Mouse (Mus musculus) hindbrain, embryonic 10.5 days (tissue): ENCODE measurements around the gene 4933405L10Rik. TPM values are rescaled to one million over a fixed set of nuclear protein-coding genes. Genes with fewer than 3 reads are reported as not detected.
A peak's percentile ranks its signal among the peaks of the same experiment; 100 is the strongest.

Experiments
- DNase-seq: peaks from one replicate; pipeline ENCODE4 v3.0.0-alpha.2; 2017; ENCODE audit warnings: low spot score
- H3K27ac ChIP-seq: fragments of 300-500 bp; sonication (generic); 2 replicates; pipeline ENCODE4 v1.5.1; 2016; ENCODE audit warnings: mild to moderate bottlenecking, moderate library complexity
- H3K27me3 ChIP-seq: fragments of 300-500 bp; sonication (generic); 2 replicates; pipeline ENCODE4 v1.6.1; 2016; ENCODE audit warnings: mild to moderate bottlenecking; ENCODE audit not compliant: poor library complexity, insufficient read depth, severe bottlenecking
- H3K36me3 ChIP-seq: fragments of 300-500 bp; sonication (generic); 2 replicates; pipeline ENCODE4 v1.6.1; 2016; ENCODE audit warnings: mild to moderate bottlenecking, moderate library complexity
- H3K4me1 ChIP-seq: fragments of 300-500 bp; sonication (generic); replicated peaks from 2 replicates; pipeline ENCODE4 v1.6.1; 2016; ENCODE audit warnings: mild to moderate bottlenecking
- H3K4me3 ChIP-seq: fragments of 300-500 bp; sonication (generic); 2 replicates; pipeline ENCODE4 v1.5.1; 2016; ENCODE audit warnings: mild to moderate bottlenecking, moderate library complexity
- H3K9me3 ChIP-seq: fragments of 300-500 bp; sonication (generic); 2 replicates; pipeline ENCODE4 v1.6.1; 2016; ENCODE audit warnings: mild to moderate bottlenecking, moderate library complexity
- WGBS: fragments of 180-500 bp; shearing (Covaris S2); methylation state at CpG from one replicate; pipeline ENCODE4 v1.1.7; 2016; 5-methylcytosine and 5-hydroxymethylcytosine counted together
- polyA plus RNA-seq: library from polyadenylated mRNA; unstranded; fragments of >200 nt; fragmentation: Nextera tagmentation; extraction: Ambion mirVana; gene quantifications from 2 replicates; pipeline ENCODE4 v1.2.1, GENCODE M21; 2016

The 4933405L10Rik gene
- polyA plus RNA-seq, 1 experiment from 2014 or later = 0.14 TPM

DNA sequence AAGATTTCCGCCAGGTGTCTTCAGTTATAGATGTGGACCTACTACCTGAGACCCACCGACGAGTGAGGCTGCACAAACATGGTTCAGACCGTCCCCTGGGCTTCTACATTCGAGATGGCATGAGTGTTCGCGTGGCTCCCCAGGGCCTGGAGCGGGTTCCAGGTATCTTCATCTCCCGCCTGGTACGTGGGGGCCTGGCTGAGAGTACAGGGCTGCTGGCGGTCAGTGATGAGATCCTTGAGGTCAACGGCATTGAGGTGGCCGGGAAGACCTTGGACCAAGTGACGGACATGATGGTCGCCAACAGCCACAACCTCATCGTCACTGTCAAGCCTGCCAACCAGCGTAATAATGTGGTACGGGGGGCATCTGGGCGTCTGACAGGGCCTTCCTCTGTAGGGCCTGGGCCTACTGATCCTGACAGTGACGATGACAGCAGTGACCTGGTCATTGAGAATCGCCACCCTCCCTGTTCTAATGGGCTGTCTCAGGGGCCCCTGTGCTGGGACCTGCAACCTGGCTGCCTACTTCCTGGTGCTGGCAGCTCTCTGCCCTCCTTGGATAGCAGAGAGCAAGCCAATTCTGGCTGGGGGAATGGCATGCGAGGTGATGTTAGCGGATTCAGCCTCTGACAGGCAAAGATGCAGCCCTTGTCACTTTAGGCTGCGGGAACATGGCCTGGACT lies 4.6 kb upstream of the 4933405L10Rik start:
- Histone ChIP-seq H3K27me3 (no peaks in the 10 kb centered on the region), H3K4me3 (peak overlapping the region; percentile 68; the same call in 1 of the 2 replicates), H3K4me1 (peaks cover 47% of the 10 kb centered on the region), H3K9me3 (no peaks in the 10 kb centered on the region), H3K36me3 (peaks cover 51% of the 10 kb centered on the region), H3K27ac (no peak overlapping the region)
- DNase-seq = no peak
- 93% methylated on average over 24 of the region's 24 CpGs for WGBS

DNA sequence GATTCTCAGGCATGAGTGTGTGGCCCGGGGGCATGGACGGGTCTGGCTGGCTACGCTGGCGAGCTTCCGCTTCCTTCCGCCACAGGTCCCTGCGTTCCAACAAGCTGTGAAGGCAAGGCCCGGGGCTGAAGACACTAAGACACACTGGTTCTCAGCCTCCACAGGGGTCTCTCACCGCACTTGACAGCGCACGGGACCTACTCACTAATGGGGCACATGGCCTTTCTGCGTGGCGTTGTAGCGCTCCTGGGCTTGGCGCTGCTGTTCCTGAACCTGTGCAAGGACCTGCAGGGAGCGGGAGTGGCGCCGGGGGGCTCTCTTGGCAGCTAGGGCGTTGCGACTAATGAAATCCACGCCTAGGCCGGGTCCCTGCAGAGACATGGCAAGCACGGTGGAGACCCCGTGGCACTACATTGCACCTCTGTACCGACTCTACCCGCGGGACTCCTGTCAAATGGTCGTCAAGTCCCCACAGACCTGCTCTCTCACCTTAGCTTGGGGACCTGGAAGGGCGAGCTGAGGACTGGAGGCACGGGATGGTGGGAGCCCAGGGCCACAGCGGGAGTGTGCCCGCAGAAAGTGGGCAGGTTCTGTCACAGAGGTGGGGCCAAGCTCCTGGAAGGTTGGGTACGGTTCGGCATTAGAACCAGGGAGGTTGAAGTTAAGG lies 3.2 kb upstream of the 4933405L10Rik start:
- 95% methylated on average over 34 of the region's 34 CpGs for WGBS
- no peak for DNase-seq
- Histone ChIP-seq H3K4me1 (peaks cover 51% of the 10 kb centered on the region), H3K27me3 (no peaks in the 10 kb centered on the region), H3K36me3 (peaks cover 38% of the 10 kb centered on the region), H3K9me3 (no peaks in the 10 kb centered on the region), H3K4me3 (no peak overlapping the region), H3K27ac (no peak overlapping the region)

- no peak overlapping the region for H3K27ac ChIP-seq
- H3K4me3 ChIP-seq = no peak overlapping the region
- 91% methylated on average over 6 of the region's 6 CpGs for WGBS
- peaks cover 34% of the 10 kb centered on the region for H3K36me3 ChIP-seq
- H3K9me3 ChIP-seq = no peaks in the 10 kb centered on the region
- peaks cover 44% of the 10 kb centered on the region for H3K4me1 ChIP-seq
- no peaks in the 10 kb centered on the region for H3K27me3 ChIP-seq
- no peak for DNase-seq
Observed at GRCm38 (mm10) chr8:105704955-105705354, 2.5 kb upstream of the 4933405L10Rik start.

GRCm38 (mm10) chr8:105706426-105706825 lies 1.0 kb upstream of the 4933405L10Rik start:
- peaks cover 37% of the 10 kb centered on the region for H3K4me1 ChIP-seq
- no peak for DNase-seq
- H3K4me3 ChIP-seq = peak overlapping the region; percentile 86
- H3K27me3 ChIP-seq = no peaks in the 10 kb centered on the region
- peak overlapping the region; percentile 94; the same call in 1 of the 2 replicates for H3K27ac ChIP-seq
- H3K36me3 ChIP-seq = peaks cover 34% of the 10 kb centered on the region
- 80% methylated on average over 12 of the region's 12 CpGs for WGBS
- no peaks in the 10 kb centered on the region for H3K9me3 ChIP-seq

DNA sequence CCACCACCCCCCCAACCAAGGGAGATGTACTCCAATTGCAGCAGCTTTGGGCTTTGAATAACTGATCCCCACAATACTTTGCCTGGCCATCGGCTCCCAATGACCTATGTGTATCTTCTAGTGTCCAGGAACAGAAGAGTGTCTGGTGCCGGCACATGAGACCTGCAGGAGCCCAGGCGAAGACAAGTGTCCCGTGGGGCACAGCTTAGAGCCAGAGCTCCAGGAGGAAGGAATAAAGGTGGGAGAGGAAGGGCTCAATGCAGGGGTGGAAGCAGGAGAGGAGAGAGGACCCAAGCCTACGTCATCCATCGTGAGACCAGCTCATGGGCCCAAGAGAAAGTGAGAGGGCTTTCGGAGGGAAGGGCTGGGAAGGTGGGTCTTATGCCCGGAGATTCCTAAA lies 1.2 kb downstream of the 4933405L10Rik start:
- H3K4me1 ChIP-seq = peaks cover 24% of the 10 kb centered on the region
- peaks cover 21% of the 10 kb centered on the region for H3K36me3 ChIP-seq
- no peak for DNase-seq
- WGBS = 94% methylated on average over 8 of the region's 8 CpGs
- no peak overlapping the region for H3K4me3 ChIP-seq
- H3K9me3 ChIP-seq = no peaks in the 10 kb centered on the region
- H3K27me3 ChIP-seq = no peaks in the 10 kb centered on the region
- no peak overlapping the region for H3K27ac ChIP-seq

GRCm38 (mm10) chr8:105709317-105709716 lies 1.9 kb downstream of the 4933405L10Rik start:
- H3K4me3 ChIP-seq = no peak overlapping the region
- H3K4me1 ChIP-seq = peaks cover 24% of the 10 kb centered on the region
- no peaks in the 10 kb centered on the region for H3K9me3 ChIP-seq
- no peaks in the 10 kb centered on the region for H3K27me3 ChIP-seq
- H3K36me3 ChIP-seq = peaks cover 14% of the 10 kb centered on the region
- WGBS = 77% methylated on average over 14 of the region's 14 CpGs
- no peak for DNase-seq
- no peak overlapping the region for H3K27ac ChIP-seq

DNA sequence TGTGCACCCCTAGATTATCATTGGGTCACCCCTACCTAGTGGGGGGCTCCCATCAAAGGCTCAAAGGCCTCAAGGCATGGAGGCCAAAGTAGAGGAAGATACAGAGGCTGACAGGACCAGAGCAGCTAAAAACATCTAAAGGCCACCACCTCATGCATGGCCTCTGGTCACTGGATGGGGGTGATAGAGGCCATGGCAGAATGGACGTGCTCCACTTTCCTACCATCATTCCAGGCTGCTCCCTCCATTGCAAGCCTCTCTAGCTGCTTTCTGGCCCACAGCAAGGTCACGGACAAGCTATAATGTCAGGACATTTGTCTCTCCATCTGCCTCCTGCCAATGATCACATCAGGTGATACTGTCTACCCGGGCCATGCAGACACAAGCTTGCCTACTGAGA lies 4.8 kb downstream of the 4933405L10Rik start:
- Histone ChIP-seq H3K27me3 (no peaks in the 10 kb centered on the region), H3K9me3 (no peaks in the 10 kb centered on the region), H3K4me3 (no peak overlapping the region), H3K27ac (no peak overlapping the region), H3K4me1 (peaks cover 10% of the 10 kb centered on the region), H3K36me3 (peaks cover 21% of the 10 kb centered on the region)
- DNase-seq = no peak
- 83% methylated on average over 3 of the region's 3 CpGs for WGBS

DNA sequence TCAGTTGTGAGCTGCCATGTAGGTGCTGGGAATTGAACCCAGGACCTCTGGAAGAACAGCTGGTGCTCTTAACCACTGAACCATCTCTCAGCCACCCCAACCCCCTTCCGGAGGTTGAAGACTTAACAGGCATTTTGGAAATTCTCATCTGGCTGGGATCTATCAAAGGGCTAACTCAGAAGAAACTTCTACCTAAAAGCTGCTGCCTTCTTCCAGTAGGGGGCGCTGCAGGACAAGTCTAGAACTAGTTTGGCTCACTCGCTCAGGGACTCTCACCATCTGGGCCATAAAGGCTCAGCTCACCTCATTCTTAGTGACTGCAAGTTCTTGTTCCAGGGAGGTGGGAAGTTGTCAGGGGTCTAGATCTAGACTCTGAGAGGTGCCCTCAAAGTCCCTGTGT lies 6.7 kb downstream of the 4933405L10Rik start:
- Histone ChIP-seq H3K4me1 (no peaks in the 10 kb centered on the region), H3K4me3 (no peak overlapping the region), H3K27me3 (no peaks in the 10 kb centered on the region), H3K27ac (no peak overlapping the region), H3K36me3 (peaks cover 32% of the 10 kb centered on the region), H3K9me3 (no peaks in the 10 kb centered on the region)
- DNase-seq = peak; percentile 85
- WGBS = 10% methylated on average over 3 of the region's 3 CpGs

DNA sequence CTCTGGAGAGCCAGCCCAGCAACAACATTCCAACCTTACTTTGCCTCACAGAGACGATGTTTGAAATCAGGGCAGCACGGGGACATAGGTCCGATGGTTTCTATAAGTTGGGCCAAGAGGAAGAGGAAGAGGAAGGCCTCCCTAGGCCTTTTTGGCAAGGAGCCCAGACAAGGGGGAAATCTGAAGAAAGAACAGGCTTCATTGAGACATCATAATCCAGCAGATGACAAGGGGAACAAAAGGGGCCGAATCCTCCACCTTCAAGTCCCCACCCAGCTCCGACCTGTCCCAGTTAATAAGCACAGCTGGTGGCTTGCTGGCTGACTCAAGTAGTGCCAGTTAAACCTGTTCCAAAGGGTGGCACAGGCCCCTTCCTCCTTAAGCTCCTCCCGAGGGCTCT lies 7.6 kb downstream of the 4933405L10Rik start:
- peaks cover 39% of the 10 kb centered on the region for H3K36me3 ChIP-seq
- H3K4me1 ChIP-seq = no peaks in the 10 kb centered on the region
- H3K27ac ChIP-seq = no peak overlapping the region
- H3K27me3 ChIP-seq = no peaks in the 10 kb centered on the region
- no peak for DNase-seq
- H3K4me3 ChIP-seq = no peak overlapping the region
- H3K9me3 ChIP-seq = no peaks in the 10 kb centered on the region
- 86% methylated on average over 6 of the region's 6 CpGs for WGBS

DNA sequence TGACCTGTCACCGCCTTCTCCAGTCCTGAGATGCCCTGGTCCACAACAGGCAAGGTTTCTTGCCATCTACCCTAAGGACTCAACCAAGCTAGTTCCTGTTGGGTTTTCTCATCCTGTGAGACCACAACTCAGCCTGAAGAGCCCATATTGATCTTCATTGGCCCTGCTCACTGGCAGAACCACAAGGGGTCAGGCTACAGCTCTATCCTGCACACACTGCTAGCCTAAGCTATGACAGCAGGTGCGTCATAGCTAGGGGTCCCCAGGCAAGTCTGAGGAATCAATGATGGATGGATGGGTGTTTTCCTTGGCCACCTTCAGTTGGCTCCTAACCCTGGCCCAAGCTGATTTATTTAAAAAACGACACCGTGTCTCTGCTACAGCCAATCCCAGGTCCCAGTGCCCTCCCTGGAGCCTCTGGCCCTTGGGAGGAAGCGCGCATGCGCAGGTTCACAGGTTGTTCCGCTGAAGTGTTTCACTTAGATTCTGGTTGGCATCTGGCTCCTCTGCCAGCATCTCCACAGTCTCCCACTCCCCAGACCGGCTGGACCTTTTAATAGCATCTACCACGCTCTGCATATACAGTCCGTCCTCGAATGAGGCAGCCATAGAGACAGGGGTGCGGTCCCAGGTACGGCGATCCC lies 9.0 kb downstream of the 4933405L10Rik start:
- Histone ChIP-seq H3K4me3 (no peak overlapping the region), H3K27ac (no peak overlapping the region), H3K27me3 (no peaks in the 10 kb centered on the region), H3K36me3 (peaks cover 44% of the 10 kb centered on the region), H3K9me3 (no peaks in the 10 kb centered on the region), H3K4me1 (no peaks in the 10 kb centered on the region)
- 93% methylated on average over 15 of the region's 15 CpGs for WGBS
- no peak for DNase-seq

DNA sequence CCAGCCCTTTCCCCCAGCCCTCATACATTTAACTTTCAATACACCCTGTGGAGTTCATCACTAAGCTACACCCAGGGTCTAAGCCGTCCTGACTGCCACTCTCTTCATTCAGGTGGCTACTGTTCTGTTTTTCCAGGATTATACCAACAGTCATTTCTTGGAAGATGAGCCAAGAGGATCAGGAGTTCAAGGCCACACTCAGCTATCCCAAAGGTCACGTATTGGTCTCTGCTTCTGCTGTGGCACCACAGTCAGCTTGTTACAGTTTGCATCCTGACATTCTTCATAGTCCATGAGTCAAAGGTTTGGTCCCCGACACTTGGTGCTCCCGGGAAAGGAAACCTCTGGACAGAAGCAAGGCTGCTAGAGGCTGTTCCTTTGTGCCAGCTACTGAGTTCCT lies 12.2 kb downstream of the 4933405L10Rik start:
- 87% methylated on average over 4 of the region's 4 CpGs for WGBS
- H3K27ac ChIP-seq = no peak overlapping the region
- H3K4me1 ChIP-seq = no peaks in the 10 kb centered on the region
- H3K27me3 ChIP-seq = no peaks in the 10 kb centered on the region
- no peaks in the 10 kb centered on the region for H3K9me3 ChIP-seq
- no peak for DNase-seq
- no peak overlapping the region for H3K4me3 ChIP-seq
- peaks cover 64% of the 10 kb centered on the region for H3K36me3 ChIP-seq

DNA sequence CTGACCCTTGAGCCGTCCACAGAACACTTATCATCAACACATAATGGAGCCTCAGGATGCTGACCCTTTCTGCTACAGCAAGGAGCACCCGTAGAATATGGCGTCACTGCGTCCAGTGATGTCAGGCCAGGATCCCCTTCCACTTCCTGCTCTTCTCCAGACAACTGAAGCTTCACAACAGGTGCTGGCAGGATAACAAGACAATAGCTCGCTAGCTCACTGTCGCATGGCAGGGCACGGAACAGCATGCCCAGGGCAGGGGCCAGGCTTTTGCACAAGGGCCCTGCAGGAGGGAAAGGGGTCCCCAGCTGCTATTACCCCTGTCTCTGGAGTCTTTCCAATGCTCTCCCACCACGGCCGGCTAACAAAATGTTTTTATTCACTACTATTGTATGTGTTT lies 15.4 kb downstream of the 4933405L10Rik start:
- 89% methylated on average over 9 of the region's 9 CpGs for WGBS
- H3K36me3 ChIP-seq = peaks cover 64% of the 10 kb centered on the region
- H3K4me1 ChIP-seq = no peaks in the 10 kb centered on the region
- no peak for DNase-seq
- H3K9me3 ChIP-seq = no peaks in the 10 kb centered on the region
- H3K4me3 ChIP-seq = no peak overlapping the region
- no peak overlapping the region for H3K27ac ChIP-seq
- no peaks in the 10 kb centered on the region for H3K27me3 ChIP-seq

GRCm38 (mm10) chr8:105725726-105726125 lies 18.3 kb downstream of the 4933405L10Rik start:
- Histone ChIP-seq H3K36me3 (peaks cover 55% of the 10 kb centered on the region), H3K4me1 (no peaks in the 10 kb centered on the region), H3K4me3 (no peak overlapping the region), H3K9me3 (no peaks in the 10 kb centered on the region), H3K27me3 (no peaks in the 10 kb centered on the region), H3K27ac (no peak overlapping the region)
- DNase-seq = no peak
- 85% methylated on average over 5 of the region's 5 CpGs for WGBS
